Mouse (Mus musculus) T-helper 2 cell (primary cell): ENCODE data around the gene Dcakd.

ENCODE experiments used
- in situ Hi-C: fragments of 300-600 bp; cut with MboI, MseI; formaldehyde crosslinking; loops from one replicate; pipeline ENCODE4 v1.15.1; 2025; ENCODE audit warnings: high pct_unique_total_duplicates

Gene Dcakd

GRCm38 (mm10) chr11:103050153-103050552 is 22.0 kb upstream of the Dcakd start:
- in situ Hi-C loops: loop anchor here (10.0 kb wide), 2 partner anchors 1145 to 1855 kb away; no protein-coding TSS in a partner anchor

GRCm38 (mm10) chr11:103049611-103050010 is 21.5 kb upstream of the Dcakd start:
- in situ Hi-C loops: loop anchor here (10.0 kb wide), 2 partner anchors 1145 to 1855 kb away; no protein-coding TSS in a partner anchor

- in situ Hi-C loops: no loop called here
Measured at GRCm38 (mm10) chr11:103046286-103046685, 18.2 kb upstream of the Dcakd start.

GRCm38 (mm10) chr11:103043982-103044381 is 15.8 kb upstream of the Dcakd start:
- in situ Hi-C loops: no loop called here

- in situ Hi-C loops: no loop called here
Measured at GRCm38 (mm10) chr11:103042828-103043227, 14.7 kb upstream of the Dcakd start.

GRCm38 (mm10) chr11:103038037-103038436 is 9.9 kb upstream of the Dcakd start:
- in situ Hi-C loops: no loop called here

- in situ Hi-C loops: no loop called here
Measured at GRCm38 (mm10) chr11:103036881-103037465, 8.8 kb upstream of the Dcakd start.

- in situ Hi-C loops: no loop called here
Measured at GRCm38 (mm10) chr11:103035007-103035406, 6.9 kb upstream of the Dcakd start.

GRCm38 (mm10) chr11:103033030-103033429 is 4.9 kb upstream of the Dcakd start:
- in situ Hi-C loops: no loop called here

GRCm38 (mm10) chr11:103027570-103028175 is 460 bp downstream of the Dcakd start:
- in situ Hi-C loops: no loop called here

GRCm38 (mm10) chr11:103026901-103027300 is 1.2 kb downstream of the Dcakd start:
- in situ Hi-C loops: no loop called here

GRCm38 (mm10) chr11:103023974-103024373 is 4.2 kb downstream of the Dcakd start:
- in situ Hi-C loops: no loop called here

- in situ Hi-C loops: no loop called here
Measured at GRCm38 (mm10) chr11:103020713-103021335, 7.3 kb downstream of the Dcakd start.

- in situ Hi-C loops: loop anchor here (5.0 kb wide), 1 partner anchor 83 kb away; the partner anchor contains the start of genes Acbd4 and Plcd3
Measured at GRCm38 (mm10) chr11:103019325-103019724, 8.8 kb downstream of the Dcakd start.

- in situ Hi-C loops: loop anchor here (5.0 kb wide), 1 partner anchor 83 kb away; the partner anchor contains the start of genes Acbd4 and Plcd3
Measured at GRCm38 (mm10) chr11:103018860-103019259, 9.3 kb downstream of the Dcakd start.

- in situ Hi-C loops: loop anchor here (5.0 kb wide), 1 partner anchor 85 kb away; the partner anchor contains the start of genes Acbd4 and Plcd3
Measured at GRCm38 (mm10) chr11:103017661-103018060, 10.5 kb downstream of the Dcakd start.

GRCm38 (mm10) chr11:103016930-103017329 is 11.2 kb downstream of the Dcakd start:
- in situ Hi-C loops: loop anchor here (5.0 kb wide), 1 partner anchor 85 kb away; the partner anchor contains the start of genes Acbd4 and Plcd3

- in situ Hi-C loops: loop anchor here (5.0 kb wide), 1 partner anchor 86 kb away; the partner anchor contains the start of genes Acbd4 and Plcd3
Measured at GRCm38 (mm10) chr11:103015881-103016825, 12.0 kb downstream of the Dcakd start.

- in situ Hi-C loops: no loop called here
Measured at GRCm38 (mm10) chr11:103011206-103011497, 17.0 kb downstream of the Dcakd start.

GRCm38 (mm10) chr11:103010454-103011205 is 17.5 kb downstream of the Dcakd start:
- in situ Hi-C loops: no loop called here

- in situ Hi-C loops: no loop called here
Measured at GRCm38 (mm10) chr11:103009208-103009607, 18.9 kb downstream of the Dcakd start.
